Mouse (Mus musculus) frontal cortex, adult 2 months (tissue): ENCODE data around the gene Bsn. TPM values are rescaled to one million over a fixed set of nuclear protein-coding genes. Genes with fewer than 3 reads are reported as not detected.
A peak's percentile ranks its signal among the peaks of the same experiment; 100 is the strongest.
"Not testable (repeated sequence)": the region's sequence is repeated elsewhere in the genome, so short reads cannot be mapped to it uniquely, and the experiment has no call there.

ENCODE experiments used
- DNase-seq, 2 experiments: peaks; one replicate each; pipeline ENCODE4 v3.0.0; 2022; ENCODE audit warnings: low spot score in 1 of 2; ENCODE audit errors: extremely low spot score in 1 of 2
- polyA plus RNA-seq: library from polyadenylated mRNA; depleted of rRNA; stranded (reverse); fragments of >200 nt; gene quantifications from 2 replicates; pipeline ENCODE4 v1.2.3, GENCODE M21; 2012

Gene Bsn
- polyA plus RNA-seq, 1 experiment = 95.0 TPM

DNA sequence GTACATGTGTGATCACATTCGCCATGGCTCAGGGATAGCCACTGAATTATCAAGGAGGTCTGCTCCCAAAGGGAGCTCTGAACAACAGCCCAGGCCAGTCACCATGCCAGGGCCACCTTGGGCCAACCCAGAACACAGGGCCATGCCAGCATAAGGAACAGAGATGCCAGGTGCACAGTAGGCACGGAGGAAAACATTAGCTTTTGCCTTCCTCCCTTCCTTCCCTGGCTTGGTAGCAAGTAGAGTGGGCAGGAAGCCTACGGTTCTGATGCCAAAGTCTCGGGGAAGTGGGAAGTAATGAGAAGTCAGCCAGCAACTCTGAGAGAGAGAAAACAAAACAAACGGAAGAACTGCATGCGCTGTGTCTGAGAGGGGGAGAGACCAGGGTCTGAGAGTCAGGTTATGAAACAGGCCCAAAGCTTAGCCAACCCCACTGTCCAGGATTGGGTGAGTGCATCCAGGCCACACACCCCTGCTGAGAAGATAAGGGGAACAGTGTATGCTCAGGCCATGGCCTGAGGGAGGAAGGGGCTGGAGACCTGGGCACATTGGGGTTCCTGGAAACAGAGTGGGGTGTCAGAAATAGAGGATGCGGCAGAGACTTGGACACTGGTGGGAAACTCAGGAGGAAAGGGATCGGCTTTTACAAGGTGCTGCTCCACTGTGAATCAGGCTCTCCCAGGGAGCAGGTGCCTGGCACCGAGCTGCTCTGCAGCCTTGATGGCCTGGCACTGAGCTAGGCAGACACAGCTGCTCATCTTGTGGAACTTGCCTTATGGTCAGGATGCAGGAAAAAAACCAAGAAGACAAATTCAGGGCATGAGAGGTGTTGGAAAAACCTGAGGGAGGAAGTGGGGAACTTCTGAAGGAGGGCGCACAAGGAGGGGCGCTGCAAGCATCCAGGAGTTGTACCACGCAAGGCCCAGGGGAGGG lies 36.4 kb downstream of the Bsn start:
- peak in 1 of 2 experiments; percentile 82 for DNase-seq

- no peak for DNase-seq
Observed at GRCm38 (mm10) chr9:108150486-108150885, 39.7 kb downstream of the Bsn start.

- no peak for DNase-seq
Observed at GRCm38 (mm10) chr9:108149817-108150216, 40.4 kb downstream of the Bsn start.

- no peak for DNase-seq
Observed at GRCm38 (mm10) chr9:108147606-108148005, 42.6 kb downstream of the Bsn start.

- DNase-seq = no peak
Observed at GRCm38 (mm10) chr9:108146451-108146850, 43.7 kb downstream of the Bsn start.

DNA sequence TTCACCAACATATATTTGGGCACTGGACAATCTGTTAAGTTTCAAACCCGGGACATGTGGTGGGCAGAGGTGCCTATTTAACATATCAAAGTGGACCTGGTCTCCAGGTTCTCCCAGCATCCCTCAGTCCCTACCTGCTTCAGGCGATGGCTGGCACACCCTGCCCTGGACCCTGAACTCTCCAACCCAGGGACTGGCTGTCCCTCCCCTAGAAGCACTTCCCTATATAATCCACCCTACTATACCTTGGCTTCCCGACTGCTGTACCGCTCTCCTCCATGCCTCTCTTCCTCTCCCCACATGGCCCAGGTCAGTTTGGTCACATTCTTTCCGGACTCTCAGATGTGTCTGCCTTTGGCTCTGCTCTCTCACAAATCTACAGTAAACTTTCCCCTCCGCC lies 44.4 kb downstream of the Bsn start:
- no peak for DNase-seq

- DNase-seq = peak in 1 of 2 experiments; percentile 63
Observed at GRCm38 (mm10) chr9:108144371-108145270, 45.6 kb downstream of the Bsn start.

DNA sequence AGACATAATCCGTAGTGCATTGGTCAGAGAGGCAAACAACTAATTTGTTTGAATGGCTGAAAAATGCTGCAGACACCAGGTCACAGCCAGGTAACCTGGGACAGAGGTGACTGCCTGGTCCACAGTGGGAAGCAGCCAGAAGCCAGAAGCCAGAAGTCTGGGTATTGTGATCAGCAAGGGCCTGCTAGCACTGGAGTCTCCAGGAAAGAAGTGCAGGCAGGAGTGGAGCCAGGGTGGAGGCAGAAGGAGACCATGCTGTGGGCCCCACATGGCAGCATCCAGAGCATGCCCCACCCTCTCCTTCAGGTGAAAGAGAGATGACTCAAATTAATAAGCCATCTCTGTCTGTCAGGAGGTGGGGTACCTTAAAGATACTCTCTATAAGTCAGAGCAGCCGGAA lies 46.7 kb downstream of the Bsn start:
- DNase-seq = no peak

DNA sequence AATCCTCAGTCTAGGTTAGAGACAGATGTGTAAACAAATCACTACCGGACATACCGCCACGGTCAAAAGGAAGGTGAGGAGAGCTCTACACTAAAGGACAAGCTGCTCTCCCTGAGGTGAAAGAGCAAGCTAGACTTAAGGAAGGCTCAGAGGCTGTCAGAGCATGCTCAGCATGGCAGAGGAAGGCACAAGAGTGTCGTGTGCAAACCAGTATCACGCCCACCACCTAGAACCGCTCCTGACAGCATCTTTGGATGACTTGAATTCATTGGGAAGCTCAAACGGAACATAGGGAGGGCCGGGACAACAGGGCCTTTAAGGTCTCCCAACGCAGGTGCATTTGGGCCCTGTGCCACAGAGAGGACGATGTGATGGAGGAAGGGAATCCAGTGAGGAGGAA lies 48.8 kb downstream of the Bsn start:
- DNase-seq = peak in 1 of 2 experiments; percentile 60

DNA sequence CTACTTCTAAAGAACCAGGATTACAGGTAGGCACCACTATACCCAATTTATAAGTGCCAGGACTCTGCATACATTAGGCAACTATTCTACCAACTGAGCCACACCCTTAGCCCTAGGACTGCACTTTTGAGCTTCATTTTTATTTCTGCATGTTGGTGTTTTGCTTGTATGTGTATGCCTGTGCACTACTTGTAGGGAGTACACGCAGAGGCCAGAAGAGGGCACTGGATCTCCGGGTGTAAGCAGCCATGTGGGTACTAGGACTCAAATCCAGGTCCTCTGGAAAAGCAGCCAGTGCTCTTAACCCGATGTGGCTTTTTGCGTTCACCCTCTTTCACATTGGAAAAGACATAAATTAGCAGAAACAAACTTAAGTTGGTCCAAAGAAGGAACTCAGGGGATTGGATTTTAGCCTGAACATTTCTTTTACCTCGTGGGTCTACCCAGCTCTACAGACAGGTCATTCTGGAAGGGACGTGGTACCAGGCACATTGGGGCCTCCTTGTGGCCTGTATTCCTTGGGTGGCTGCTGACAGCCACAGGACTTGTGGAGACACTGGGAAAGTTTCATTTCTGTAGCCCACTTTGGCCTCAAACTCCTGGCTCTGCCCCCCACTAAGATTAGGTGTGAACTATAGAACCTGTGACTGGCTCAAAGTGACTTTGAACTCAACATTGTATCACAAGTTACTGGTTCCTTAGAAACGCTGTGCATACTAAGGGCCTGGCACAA lies 50.1 kb downstream of the Bsn start:
- no peak for DNase-seq

- no peak for DNase-seq
Observed at GRCm38 (mm10) chr9:108139169-108139962, 50.8 kb downstream of the Bsn start.

- no peak for DNase-seq
Observed at GRCm38 (mm10) chr9:108138118-108138517, 52.1 kb downstream of the Bsn start.

DNA sequence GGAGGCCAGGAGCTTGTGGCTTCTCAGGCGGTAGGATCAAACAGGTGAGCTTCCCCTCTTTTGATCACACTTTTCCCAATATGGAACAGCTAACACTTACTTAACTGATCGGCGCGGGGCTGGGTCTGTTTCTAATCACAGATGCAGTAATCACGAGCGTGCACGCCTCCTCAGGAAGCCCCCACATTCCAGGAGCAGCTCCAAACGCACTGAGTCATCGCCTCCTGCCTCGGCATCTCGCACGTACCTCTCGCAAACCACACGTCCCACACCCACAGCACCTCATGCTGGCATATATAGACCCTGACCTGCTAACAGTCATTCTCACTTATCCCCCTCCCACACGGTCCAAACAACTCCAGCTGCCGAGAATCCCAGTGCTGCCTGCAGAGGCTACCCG lies 52.7 kb downstream of the Bsn start:
- peak; percentile 95 for DNase-seq

GRCm38 (mm10) chr9:108136930-108137462 lies 53.2 kb downstream of the Bsn start:
- DNase-seq = peak; percentile 83 to 87

DNA sequence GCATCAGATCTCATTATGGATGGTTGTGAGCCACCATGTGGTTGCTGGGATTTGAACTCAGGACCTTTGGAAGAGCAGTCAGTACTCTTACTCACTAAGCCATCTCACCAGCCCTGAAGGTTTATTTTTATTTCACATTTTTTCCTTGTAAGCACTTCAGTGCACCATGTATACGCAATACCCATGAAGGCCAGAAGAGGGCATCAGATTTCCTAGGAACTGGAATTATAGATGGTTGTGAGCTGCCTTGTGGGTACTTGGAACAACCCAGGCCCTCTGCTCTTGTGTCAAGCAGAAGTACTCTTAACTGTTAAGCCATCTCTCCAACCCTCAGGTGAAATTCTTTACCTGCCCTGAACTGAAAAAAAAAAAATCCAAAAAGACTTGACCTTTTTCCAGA lies 54.0 kb downstream of the Bsn start:
- DNase-seq = peak in 1 of 2 experiments; percentile 61

GRCm38 (mm10) chr9:108135679-108136078 lies 54.5 kb downstream of the Bsn start:
- DNase-seq = not testable (repeated sequence)

GRCm38 (mm10) chr9:108133478-108133877 lies 56.7 kb downstream of the Bsn start:
- DNase-seq = no peak

- DNase-seq = no peak
Observed at GRCm38 (mm10) chr9:108132373-108132772, 57.8 kb downstream of the Bsn start.

- DNase-seq = no peak
Observed at GRCm38 (mm10) chr9:108131502-108131901, 58.7 kb downstream of the Bsn start.
